Mouse (Mus musculus): Measurements from ENCODE around the gene Gpn3.

The Gpn3 gene

GRCm38 (mm10) chr5:122422071-122422964 lies 50.6 kb downstream of the Gpn3 start:
- peak; percentile 82 for DNase-seq

GRCm38 (mm10) chr5:122423083-122423482 lies 51.4 kb downstream of the Gpn3 start:
- DNase-seq: no peak

GRCm38 (mm10) chr5:122425550-122425949 lies 53.9 kb downstream of the Gpn3 start:
- DNase-seq: no peak

- no peak for DNase-seq
Observed at GRCm38 (mm10) chr5:122430036-122430775, 58.5 kb downstream of the Gpn3 start.

- DNase-seq: no peak
Observed at GRCm38 (mm10) chr5:122431221-122431620, 59.5 kb downstream of the Gpn3 start.

All from layer of hippocampus, adult 9-11 months (tissue).